Mouse (Mus musculus): ENCODE measurements at regions not wholly inside any gene's neighbourhood (a gene's known extent, or its start where the extent isn't known, plus 50 kb on each side); places are given as distances from the start of the nearest gene placed in this dataset.
"Not testable (repeated sequence)": the region's sequence is repeated elsewhere in the genome, so short reads cannot be mapped to it uniquely, and the experiment has no call there.

DNA sequence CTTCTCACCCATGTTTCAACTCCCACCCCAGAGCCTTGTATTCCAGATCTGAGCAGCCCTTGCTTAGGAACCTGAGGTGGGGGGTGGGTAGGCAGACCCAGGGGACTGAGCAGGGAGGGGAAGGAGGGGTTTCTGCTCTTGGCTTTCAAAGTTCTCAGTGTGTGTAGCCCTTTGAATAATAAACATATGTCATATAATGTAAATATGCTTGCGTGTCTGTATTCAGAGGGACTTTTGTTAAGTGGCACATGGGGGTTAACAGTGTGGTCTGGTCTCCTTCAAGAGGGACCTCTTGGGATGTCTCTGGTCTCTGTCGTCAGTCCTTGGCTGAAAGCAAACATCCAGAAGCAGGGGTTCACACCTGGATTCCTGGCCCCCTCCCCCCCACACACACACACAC is 149.1 kb upstream of the Rtl1 start:
- no peak for DNase-seq (ENCODE audit: low spot score in 2 of 2)

DNA sequence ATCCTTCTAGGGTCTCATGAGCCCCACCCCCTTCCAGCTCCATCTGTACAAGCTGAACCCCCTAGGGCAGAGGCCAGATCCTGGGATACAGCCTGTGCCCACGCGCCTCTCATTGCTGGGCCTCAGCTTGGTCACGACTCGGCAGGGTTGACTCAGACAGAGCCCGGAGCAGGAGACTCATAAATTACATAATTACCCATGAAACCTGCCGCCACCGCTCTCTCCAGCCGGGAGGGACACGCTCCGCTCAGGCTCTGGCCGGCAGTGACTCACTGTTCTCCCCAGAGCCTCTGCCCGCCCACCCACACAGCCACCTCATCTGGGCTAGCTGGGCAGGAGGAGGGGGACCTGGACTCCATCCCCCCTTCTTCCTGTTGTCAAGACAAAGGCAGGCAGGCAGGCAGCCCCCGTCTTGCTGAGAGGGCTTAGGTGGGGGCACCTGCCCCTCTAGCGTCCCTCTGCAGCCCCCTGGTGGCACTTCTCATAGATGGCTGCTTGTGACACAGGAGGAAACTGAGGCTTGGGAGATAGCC is 149.6 kb upstream of the Rtl1 start:
- peak; percentile 61 to 69 for DNase-seq (ENCODE audit: low spot score in 2 of 2)

DNA sequence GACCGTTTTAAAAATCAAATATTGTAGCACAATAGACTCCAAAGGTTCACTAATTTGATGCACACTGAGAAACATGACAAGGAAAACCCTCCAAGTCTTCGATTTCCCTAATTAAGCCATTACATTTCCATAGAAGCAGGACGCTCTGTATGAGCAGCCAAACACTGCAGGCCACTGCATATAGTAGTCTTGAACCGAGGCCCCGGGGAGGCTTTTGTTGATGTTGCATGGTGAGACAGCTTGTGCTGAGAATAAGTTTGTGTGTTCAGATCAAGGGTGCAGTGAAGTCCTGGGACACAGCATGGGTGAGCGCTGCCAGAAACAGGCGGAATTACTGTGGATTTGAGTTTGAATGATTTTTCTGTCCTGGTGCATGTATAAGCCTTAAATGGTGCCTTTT is 154.9 kb upstream of the Rtl1 start:
- DNase-seq (ENCODE audit: low spot score in 2 of 2) = no peak

GRCm38 (mm10) chr12:109764293-109764692 is 164.2 kb upstream of the Rtl1 start:
- no peak for DNase-seq (ENCODE audit: low spot score in 2 of 2)

- not testable (repeated sequence) for DNase-seq (ENCODE audit: low spot score in 2 of 2)
These were observed 166.5 kb upstream of the Rtl1 start for GRCm38 (mm10) chr12:109766602-109767001.

- no peak for DNase-seq (ENCODE audit: low spot score in 2 of 2)
These were observed 172.4 kb upstream of the Rtl1 start for GRCm38 (mm10) chr12:109772543-109772942.

DNA sequence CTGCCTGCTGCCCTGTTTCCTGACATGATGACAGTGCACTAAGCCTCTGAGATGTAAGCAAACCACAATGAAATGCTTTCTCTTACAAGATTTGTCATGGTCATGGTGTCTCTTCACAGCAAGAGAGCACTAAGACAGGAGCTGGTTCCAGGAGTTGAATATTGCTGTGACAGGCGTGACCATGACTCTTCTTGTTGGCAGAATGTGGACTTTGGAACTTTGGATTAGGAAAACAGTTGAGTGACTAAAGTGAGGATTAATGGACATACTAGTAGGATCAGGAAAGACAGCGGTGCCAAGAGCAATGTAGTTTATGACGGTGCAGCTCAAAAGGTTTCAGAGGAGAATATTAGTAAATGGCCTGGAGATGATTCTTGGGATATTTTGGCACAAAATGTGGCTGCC is 173.8 kb upstream of the Rtl1 start:
- no peak for DNase-seq (ENCODE audit: low spot score in 2 of 2)

DNA sequence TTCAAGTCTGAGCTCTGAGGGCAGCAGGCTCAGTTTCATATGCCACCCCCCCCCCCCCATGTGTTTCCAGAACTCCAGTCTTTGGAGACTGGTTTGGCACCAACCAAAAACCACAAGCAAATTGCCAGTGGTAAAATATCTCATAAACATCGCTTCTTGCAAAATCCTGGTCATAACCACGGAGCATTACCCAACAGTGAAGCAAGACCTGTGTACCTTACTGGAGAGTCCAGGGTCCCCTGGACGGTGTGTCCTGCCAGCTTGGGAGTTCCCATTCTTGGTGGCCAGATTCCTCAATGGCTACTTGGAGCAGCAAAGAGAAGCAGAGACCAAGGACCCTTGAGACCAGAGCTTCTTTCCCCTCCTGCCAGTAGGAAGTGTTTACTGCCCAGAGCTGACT is 198.7 kb upstream of the Rtl1 start:
- DNase-seq (ENCODE audit: low spot score in 2 of 2) = no peak

DNA sequence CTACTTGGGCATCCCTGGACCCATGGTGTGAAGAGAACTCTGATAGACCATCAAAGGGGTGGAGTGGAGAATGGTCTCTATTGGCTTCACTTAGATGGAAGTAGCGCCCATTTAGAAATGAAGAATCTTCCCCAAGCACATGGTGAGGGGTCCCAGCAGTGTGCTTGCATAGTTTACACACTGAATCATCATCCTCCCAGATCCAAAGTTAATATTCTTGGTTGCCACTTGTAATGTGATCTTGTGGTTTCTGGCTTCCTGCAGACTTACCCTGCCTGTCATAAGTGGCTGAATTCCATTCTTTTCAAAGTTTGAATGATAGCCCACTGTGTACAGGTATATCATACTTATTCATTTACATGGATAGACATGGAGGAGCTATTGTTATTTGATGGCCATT is 199.3 kb upstream of the Rtl1 start:
- no peak for DNase-seq (ENCODE audit: low spot score in 2 of 2)

DNA sequence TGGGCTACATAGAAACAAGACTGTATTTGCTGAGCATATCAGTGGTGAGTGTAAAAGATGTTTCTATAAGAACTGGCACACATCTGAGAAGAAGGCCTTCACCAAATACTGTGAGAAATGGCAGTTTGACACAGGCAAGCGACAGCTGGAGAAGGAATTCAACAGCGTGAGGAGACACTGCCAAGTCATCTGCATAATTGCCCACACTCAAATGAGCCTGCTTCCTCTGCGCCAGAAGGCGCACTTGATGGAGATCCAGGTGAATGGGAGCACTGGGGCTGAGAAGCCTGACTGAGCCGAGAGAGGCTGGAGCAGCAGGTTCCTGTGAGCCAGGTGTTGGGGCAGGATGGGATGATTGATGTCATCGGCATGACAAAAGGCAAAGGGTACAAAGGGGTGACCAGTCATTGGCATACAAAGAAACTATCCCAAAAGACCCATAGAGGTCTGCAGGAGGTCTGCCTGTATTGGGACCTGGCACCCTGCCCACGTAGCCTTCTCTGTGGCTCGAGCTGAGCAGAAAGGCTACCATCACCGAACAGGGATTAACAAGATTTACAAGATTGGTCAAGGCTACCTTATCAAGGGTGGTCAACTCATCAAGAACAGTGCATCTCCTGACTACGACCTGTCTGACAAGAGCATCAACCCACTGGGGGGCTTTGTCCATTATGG is 227.2 kb upstream of the Rtl1 start:
- DNase-seq (ENCODE audit: low spot score in 2 of 2) = peak; percentile 62 to 66

DNA sequence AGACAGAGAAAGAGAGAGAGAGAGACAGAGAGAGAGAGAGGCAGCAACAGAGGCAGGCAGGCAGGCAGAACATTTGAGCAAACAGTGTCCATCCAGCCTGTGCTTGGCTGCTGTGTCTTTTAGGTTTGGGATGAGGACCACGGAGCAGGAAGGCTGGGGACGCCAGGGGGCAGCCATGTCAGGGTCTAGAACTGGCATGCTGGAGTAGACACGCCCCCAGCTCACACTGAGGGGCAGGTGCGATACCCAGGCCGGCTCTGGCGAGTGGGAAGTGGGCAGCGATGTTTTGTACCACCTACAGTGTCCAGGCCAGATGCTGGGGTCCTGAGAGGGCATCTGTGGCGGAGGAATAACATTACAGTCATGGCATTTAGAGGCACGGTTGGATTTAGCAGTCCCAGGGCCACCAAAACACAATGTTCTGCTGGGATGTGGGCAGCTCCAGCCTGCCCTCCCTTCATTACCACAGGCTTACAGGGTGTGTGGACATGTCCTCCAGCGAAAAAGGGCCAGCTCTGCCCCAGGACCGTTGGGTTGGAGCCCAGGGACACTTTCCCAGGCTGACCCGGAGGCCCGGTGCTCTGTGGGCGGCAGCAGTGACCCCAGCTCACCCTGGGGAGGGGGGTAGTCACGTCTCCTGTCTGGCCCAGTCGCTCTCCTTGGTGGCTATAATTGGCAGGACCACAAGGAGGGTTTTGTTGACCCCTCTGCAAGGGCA is 230.3 kb upstream of the Rtl1 start:
- peak; percentile 33 to 54 for DNase-seq (ENCODE audit: low spot score in 2 of 2)

DNA sequence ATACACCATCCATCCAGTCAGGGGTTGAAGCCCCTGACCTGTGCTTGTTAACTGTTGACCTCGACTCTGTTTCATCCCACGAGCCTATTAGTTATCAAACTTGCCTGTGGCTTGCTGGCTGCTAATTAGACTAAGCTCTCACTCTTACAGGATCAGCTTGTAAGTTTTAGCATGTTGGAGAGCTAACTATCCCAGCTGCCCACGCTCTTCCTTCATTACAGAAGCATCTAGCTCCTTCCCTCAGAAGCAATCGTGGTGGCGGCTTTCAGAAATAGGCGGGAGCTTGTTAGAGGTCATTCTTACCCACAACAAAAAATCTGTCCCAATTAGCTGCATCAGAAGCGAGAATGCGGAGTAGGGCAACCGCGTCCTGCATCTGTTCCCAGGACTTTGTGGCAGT is 232.8 kb upstream of the Rtl1 start:
- DNase-seq (ENCODE audit: low spot score in 2 of 2) = no peak

DNA sequence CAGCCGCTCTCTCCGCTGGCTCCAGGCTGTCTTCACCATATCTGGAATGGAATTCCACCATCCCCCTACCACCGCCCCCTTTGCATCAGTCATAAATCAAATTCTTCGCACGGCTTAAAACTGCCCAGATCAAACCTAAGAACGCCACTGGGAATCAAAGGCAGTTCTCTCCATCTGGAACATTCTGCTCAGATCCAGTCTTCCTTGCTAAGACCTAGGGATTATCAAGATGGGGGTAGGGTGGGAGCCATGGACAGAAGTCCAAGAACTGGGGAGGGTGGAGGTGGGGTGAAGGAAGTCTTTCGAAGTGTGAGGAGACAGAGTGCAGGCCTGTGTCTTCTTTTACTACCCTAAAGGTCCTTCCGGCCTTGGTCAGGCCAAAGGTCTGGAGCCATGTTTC is 236.4 kb upstream of the Rtl1 start:
- DNase-seq (ENCODE audit: low spot score in 2 of 2) = no peak

DNA sequence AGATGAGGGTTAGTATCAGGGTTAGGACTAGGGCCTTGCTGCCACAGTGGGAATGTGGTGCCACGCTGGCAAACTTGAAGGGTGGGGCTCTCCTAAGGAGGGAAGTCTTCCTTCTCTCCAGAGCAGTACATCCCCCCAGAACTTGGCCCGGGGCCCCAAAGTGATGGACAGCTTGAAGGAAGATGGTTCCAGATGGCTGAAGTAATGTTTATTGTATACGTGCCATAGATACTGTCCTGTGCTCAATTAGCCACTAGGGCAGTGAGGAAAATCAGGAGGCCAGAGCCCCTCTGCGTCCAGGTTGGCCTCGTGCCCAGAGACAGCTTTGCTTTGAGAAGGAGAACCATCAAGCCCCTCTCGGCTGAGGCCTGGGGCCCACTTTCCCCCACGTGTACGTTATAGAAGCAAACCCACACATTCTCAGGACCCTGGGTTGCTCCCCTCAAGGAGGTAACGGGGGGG is 239.0 kb upstream of the Rtl1 start:
- DNase-seq (ENCODE audit: low spot score in 2 of 2) = no peak

GRCm38 (mm10) chr12:109839946-109840524 is 239.9 kb upstream of the Rtl1 start:
- DNase-seq (ENCODE audit: low spot score in 2 of 2) = no peak

GRCm38 (mm10) chr12:109844723-109845601 is 244.8 kb upstream of the Rtl1 start:
- DNase-seq (ENCODE audit: low spot score in 2 of 2) = no peak

DNA sequence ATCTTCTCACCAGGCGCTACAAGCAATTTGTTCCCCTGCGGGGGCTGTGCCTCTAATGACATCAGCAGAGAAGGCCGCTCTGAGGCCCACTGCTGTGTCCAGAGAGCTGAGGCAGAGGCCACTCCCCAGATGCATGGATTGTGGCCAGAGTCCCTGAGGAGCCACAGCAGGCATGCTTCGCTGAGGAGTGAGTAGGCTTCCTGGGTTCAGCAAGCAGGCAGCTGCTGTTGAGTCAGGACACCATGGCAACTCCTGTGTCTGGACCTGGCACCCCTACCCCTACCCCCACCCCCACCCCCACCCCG is 245.4 kb upstream of the Rtl1 start:
- DNase-seq (ENCODE audit: low spot score in 2 of 2) = no peak

DNA sequence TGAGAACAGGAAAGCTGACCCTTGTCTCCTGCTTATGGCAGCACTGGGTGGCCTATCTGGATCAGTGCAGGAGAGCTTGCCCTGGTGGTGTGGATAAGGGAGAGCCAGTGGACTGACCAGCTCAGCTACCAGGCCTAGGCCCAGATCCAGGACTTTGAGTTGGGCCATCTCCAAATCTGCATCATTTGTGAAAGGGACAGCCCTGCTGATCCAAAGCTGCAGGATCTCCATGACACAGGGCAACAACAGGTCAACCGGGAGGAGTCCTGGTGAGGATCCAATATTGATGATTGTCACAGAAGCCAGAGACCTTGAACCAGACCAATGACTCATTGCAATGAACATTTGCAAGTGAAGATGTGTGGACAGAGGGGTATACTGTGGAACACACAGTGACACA is 256.2 kb upstream of the Rtl1 start:
- DNase-seq (ENCODE audit: low spot score in 2 of 2) = no peak

- no peak for DNase-seq (ENCODE audit: low spot score in 2 of 2)
These were observed 257.6 kb upstream of the Rtl1 start for GRCm38 (mm10) chr12:109857705-109858104.

DNA sequence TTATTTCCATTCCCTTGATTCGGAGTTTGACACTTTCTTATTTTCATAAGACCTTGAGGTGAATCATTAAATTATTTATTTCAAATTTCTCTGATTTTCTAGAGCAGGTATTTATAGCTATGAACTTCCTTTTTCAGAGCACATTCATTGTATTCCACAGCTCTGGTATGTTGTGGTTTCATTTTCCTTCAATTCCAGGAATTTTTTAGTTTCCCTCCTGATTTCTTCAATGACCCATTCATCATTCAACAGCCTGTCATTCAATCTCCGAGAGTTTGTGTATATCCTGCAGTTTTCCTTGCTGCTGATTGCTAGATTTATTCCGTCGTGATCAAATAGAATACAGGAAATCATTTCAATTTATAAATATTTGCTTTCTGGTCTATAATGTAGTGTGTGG is 264.7 kb upstream of the Rtl1 start:
- no peak for DNase-seq (ENCODE audit: low spot score in 2 of 2)

- DNase-seq (ENCODE audit: low spot score in 2 of 2) = no peak
These were observed 270.9 kb upstream of the Rtl1 start for GRCm38 (mm10) chr12:109871021-109871420.

DNA sequence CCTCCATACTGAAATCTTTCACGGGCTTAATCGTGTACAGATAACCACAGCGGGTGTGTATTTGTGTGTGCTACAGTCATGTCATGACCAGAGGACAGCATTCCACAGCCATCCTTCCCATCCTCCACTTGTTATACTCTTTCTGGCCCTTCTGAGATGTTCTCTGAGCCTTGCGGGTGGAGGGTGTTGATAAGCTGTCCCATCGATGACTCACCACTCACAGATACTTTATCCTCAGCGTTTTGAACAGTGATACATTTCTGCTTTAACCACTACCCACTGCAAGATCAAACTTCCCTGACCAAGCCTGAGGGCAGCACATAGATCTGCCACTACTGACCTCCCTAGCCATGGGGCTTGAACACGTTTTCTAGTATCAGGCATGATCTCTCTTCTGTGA is 274.3 kb upstream of the Rtl1 start:
- DNase-seq (ENCODE audit: low spot score in 2 of 2) = no peak

Data from right cerebral cortex, postnatal 10 days (tissue).